Mouse (Mus musculus) inflammation-experienced regulatory T-cells (primary cell): ENCODE data around the gene Vnn3. TPM values are rescaled to one million over a fixed set of nuclear protein-coding genes. Genes with fewer than 3 reads are reported as not detected.

ENCODE experiments used
- polyA plus RNA-seq, 2 experiments: library from polyadenylated mRNA; unstranded; fragments of 100-300 nt; shearing (Covaris generic); gene quantifications; one replicate each; pipeline ENCODE4 v1.2.1; 2017

Vnn3 gene
- under 1 TPM; 0.11 to 0.16 TPM for polyA plus RNA-seq

GRCm38 (mm10) chr10:23851228-23851912 lies at the start of gene Vnn3:
Gene Vnn3 (plus strand): TSS chr10:23851462.

GRCm38 (mm10) chr10:23894601-23895349 lies 43.5 kb downstream of the Vnn3 start, which contains the start of gene Vnn1:
Gene Vnn1 (plus strand): TSS chr10:23894688.

Other genes with a start within 250 kb of the Vnn3 start
- gene Rps12, start 64.2 kb upstream of the Vnn3 start, polyA plus RNA-seq = 10 to 100 TPM; 21.7 to 29.9 TPM
- 1 to 10 TPM in 1 of 2 experiments, under 1 TPM in 1; 0.53 to 1.4 TPM for gene Slc18b1, start 54.5 kb upstream of the Vnn3 start, polyA plus RNA-seq
- under 1 TPM; 0.53 to 0.74 TPM for gene Vnn1, start 43.2 kb downstream of the Vnn3 start, polyA plus RNA-seq
- 1 to 10 TPM in 1 of 2 experiments, not detected in 1; 1.7 TPM for gene Taar1, start 68.9 kb downstream of the Vnn3 start, polyA plus RNA-seq
- gene Taar2, start 87.1 kb downstream of the Vnn3 start, polyA plus RNA-seq = not detected
- not detected for gene Taar3, start 98.1 kb downstream of the Vnn3 start, polyA plus RNA-seq
- gene Taar4, start 109.0 kb downstream of the Vnn3 start, polyA plus RNA-seq = not detected
- gene Taar5, start 119.2 kb downstream of the Vnn3 start, polyA plus RNA-seq = 1 to 10 TPM in 1 of 2 experiments, not detected in 1; 1.2 TPM
- gene Taar6, start 134.2 kb downstream of the Vnn3 start, polyA plus RNA-seq = under 1 TPM in 1 of 2 experiments, not detected in 1; 0.16 TPM
- gene Taar7a, start 142.0 kb downstream of the Vnn3 start, polyA plus RNA-seq = under 1 TPM in 1 of 2 experiments, not detected in 1; 0.36 TPM
- under 1 TPM in 1 of 2 experiments, not detected in 1; 0.98 TPM for gene Taar7b, start 148.5 kb downstream of the Vnn3 start, polyA plus RNA-seq
- gene Taar7d, start 175.8 kb downstream of the Vnn3 start, polyA plus RNA-seq = not detected
- under 1 TPM; 0.46 to 0.50 TPM for gene Taar7e, start 186.2 kb downstream of the Vnn3 start, polyA plus RNA-seq
- gene Taar7f, start 198.0 kb downstream of the Vnn3 start, polyA plus RNA-seq = not detected
- gene Taar8a, start 225.0 kb downstream of the Vnn3 start, polyA plus RNA-seq = not detected
- gene Taar8b, start 240.8 kb downstream of the Vnn3 start, polyA plus RNA-seq = not detected